Mouse (Mus musculus): ENCODE results near the gene Ifi208.

DNA sequence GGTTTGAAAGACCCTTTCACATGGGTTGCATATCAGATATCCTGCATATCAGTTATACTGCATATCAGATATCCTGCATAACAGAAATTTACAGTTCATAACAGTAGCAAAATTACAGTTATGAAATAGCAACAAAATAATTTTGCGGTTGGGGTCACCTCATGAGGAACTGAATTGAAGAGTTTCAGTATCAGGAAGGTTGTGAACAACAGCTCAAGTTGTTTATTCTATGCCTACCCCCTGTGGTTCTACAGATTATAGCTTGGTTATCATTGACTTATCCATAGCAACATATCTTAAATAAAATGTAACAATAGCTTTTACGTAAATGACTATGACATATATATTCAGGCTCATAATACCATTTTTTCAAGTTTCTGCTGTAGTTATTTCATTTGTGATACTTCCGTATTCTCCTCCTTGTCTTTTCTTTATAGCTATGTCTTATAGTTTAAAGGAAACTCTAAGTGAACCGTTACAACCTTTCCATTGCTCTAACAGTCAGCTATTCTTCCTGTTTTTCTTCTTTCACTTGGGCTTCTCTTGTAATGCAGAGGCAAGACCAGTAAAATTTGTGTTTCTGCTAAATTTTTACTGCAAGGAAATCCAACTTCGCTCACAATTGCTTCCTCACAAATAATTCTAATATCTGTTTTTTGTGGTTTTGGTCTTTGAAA is 39.4 kb upstream of the Ifi208 start:
- TF ChIP-seq POLR2A (IDR thresholded peaks at IDR 0.05; ENCODE audit: borderline replicate concordance, control insufficient read depth, low read depth, low read length) (no peak), CTCF (IDR thresholded peaks at IDR 0.05; ENCODE audit: control insufficient read depth, insufficient read depth, low read length) (no peak)
